7 mouse cellular contexts compared by ENCODE assay signal in the genomic region with DNA sequence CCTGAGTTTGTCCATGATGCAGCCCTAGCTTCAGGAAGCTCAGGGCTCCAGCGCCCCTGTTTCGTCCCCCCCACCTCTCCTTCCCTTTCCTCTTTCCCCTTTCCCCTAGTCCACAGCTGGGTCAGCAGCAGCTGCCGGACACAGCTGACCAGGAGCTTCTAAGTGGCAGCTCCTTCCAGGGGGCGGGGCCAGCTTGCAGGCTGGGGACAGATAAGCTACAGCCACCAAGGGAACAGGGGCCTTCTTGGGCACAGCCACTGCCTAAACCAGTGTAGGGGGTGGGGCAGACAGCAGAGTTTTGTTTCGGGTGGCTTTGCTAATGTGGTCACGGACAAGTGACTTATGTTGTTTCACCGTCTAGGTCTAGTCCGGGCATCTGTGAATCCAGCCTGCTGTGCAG. TPM values are rescaled to one million over a fixed set of nuclear protein-coding genes. Genes with fewer than 3 reads are reported as not detected.
DNase-seq lines count a peak whose midpoint lies in the region; ATAC-seq and TF ChIP-seq lines count a peak whose summit lies in the region.

Epor (minus strand) TSS at position 90 of the 400 bp plus-strand sequence.

- peak; percentile 69 for ATAC-seq in kidney, embryonic 15.5 days (replicated peaks; ENCODE audit: low FRiP score)

- 10% methylated on average over 8 of the region's 8 CpGs for WGBS in heart, adult 2 months
- WGBS in kidney, embryonic 15.5 days, result 2% methylated on average over 8 of the region's 8 CpGs

- no peak for TF ChIP-seq POLR2A in heart, adult 2 months (IDR thresholded peaks at IDR 0.05; ENCODE audit: insufficient read depth, low read depth, low read length)

- no peaks in the 10 kb centered on the region; the same call in 1 of the 2 replicates for H3K4me1 ChIP-seq in heart, adult 2 months (ENCODE audit: control insufficient read depth, insufficient read depth, low read length)
- H3K4me1 ChIP-seq in kidney, embryonic 15.5 days, result peaks cover 49% of the 10 kb centered on the region

- H3K4me3 ChIP-seq in heart, adult 2 months, result peak within 1 kb of the TSS; percentile 55
- H3K4me3 ChIP-seq in kidney, embryonic 15.5 days (replicated peaks), result peak within 1 kb of the TSS; percentile 52

- no peaks in the 10 kb centered on the region for H3K36me3 ChIP-seq in heart, adult 2 months (ENCODE audit: control insufficient read depth, insufficient read depth, low read length)
- H3K36me3 ChIP-seq in kidney, embryonic 15.5 days, result peaks cover 2% of the 10 kb centered on the region

- H3K27me3 ChIP-seq in heart, adult 2 months (ENCODE audit: control insufficient read depth, insufficient read depth, low read length), result no peaks in the 10 kb centered on the region
- H3K27me3 ChIP-seq in kidney, embryonic 15.5 days, result peaks cover 19% of the 10 kb centered on the region

- H3K9me3 ChIP-seq in kidney, embryonic 15.5 days (replicated peaks), result no peaks in the 10 kb centered on the region

- peak within 1 kb of the TSS; percentile 90 for H3K4me2 ChIP-seq in kidney, embryonic 15.5 days

- DNase-seq in adipocyte (ENCODE audit: low spot score), result peak; percentile 63
- peak; percentile 68 for DNase-seq in embryo, embryonic 10 days (ENCODE audit: low spot score)
- peak; percentile 74 to 79 for DNase-seq in heart, adult 2 months
- DNase-seq in lung, postnatal 36 days, result peak; percentile 53
- DNase-seq in spleen, postnatal 14 days (ENCODE audit: low spot score in 2 of 2), result peak; percentile 64 to 65
- no peak for DNase-seq in thymus, postnatal 36 days

- H3K79me2 ChIP-seq in heart, adult 2 months (replicated peaks; ENCODE audit: control insufficient read depth, insufficient read depth, low read length), result no peaks in the 10 kb centered on the region

- no peak for TF ChIP-seq EP300 in heart, adult 2 months (IDR thresholded peaks at IDR 0.05; ENCODE audit: insufficient read depth, low read depth, low read length)

- TF ChIP-seq CTCF in heart, adult 2 months (IDR thresholded peaks at IDR 0.05), result no peak

- intact Hi-C loops in heart, adult 2 months (cut with DNase I), result no loop called here

- H3K27ac ChIP-seq in heart, adult 2 months, result peak within 1 kb of the TSS; percentile 53
- H3K27ac ChIP-seq in kidney, embryonic 15.5 days, result peak within 1 kb of the TSS; percentile 20; the same call in 1 of the 2 replicates

- peak within 1 kb of the TSS; percentile 50 for H3K9ac ChIP-seq in heart, adult 2 months (ENCODE audit: low read depth, low read length)
- peak within 1 kb of the TSS; percentile 18 for H3K9ac ChIP-seq in kidney, embryonic 15.5 days

RNA-seq across cellular contexts. Expression of gene Epor, which starts in this region (rescaled TPM):
- 1 to 10 TPM; 1.1 to 1.4 TPM for total RNA-seq in heart, adult 2 months (2021)
- polyA plus RNA-seq in heart, adult 2 months (2012; rRNA removed), result 2.1 and 2.5 TPM in 2 replicates
- polyA plus RNA-seq in kidney, embryonic 15.5 days (2015; fragmentation: Nextera tagmentation; extraction: Ambion mirVana), result 12.1 and 15.2 TPM in 2 replicates

Comparison
In these comparisons a context has a peak if more than half of its experiments do, and no peak if none do; other contexts are left out.
1. DNase-seq: peak in adipocyte (single experiment), embryo, embryonic 10 days (single experiment), heart, adult 2 months (2 of 2), lung, postnatal 36 days (single experiment) and spleen, postnatal 14 days (2 of 2); none in thymus, postnatal 36 days (0 of 2).